Mouse (Mus musculus): ENCODE measurements around the gene Syna. TPM values are rescaled to one million over a fixed set of nuclear protein-coding genes. Genes with fewer than 3 reads are reported as not detected.

Gene Syna
- polyA plus RNA-seq (2012; ENCODE audit: low replicate concordance): 0.11 TPM in 1 of 2 replicates, not detected in the other

DNA sequence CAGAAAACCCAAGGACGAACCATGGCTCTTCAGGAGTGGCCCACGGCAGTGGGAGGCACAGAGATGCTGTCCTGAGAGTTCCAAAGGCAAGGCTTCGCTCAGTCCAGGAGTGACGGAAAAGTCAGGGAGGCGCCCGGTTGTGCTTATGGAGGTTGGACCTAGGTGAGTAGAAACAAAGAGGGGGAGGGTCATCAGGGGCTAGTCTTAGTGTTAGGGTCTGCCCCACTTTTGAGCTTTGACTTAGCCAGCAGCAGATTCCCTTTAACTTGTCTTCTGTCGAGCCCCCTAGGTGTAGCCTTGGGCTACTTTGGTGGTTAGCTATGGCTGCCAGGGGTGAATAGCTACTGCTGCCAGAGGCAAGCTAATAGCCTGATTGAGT lies at the start of gene Syna:
TSS of gene Syna (minus strand) at position 101 of the 379 bp plus-strand sequence.

DNA sequence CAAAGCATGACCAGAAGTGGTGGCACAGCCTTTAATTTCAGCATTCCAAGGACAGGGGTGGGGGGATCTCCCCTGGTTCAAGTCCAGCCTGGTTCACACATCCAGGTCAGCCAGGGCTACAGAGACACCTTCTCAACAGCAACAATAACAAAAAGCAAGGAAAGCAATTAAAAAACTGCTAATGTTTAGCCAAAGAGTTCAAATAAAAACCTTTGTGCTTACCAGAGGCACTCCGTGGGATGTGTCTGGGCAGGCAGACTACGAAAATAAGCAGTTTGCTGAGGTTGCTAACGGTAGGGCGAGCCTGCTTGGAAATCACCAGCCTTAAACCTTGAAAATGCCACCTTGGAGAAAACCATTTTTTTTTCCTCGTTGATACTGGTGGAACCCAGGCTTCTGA lies 21.2 kb upstream of the Syna start, which contains the start of gene Rfc2:
TSS of gene Rfc2 (plus strand) at position 221 of the 400 bp plus-strand sequence.

DNA sequence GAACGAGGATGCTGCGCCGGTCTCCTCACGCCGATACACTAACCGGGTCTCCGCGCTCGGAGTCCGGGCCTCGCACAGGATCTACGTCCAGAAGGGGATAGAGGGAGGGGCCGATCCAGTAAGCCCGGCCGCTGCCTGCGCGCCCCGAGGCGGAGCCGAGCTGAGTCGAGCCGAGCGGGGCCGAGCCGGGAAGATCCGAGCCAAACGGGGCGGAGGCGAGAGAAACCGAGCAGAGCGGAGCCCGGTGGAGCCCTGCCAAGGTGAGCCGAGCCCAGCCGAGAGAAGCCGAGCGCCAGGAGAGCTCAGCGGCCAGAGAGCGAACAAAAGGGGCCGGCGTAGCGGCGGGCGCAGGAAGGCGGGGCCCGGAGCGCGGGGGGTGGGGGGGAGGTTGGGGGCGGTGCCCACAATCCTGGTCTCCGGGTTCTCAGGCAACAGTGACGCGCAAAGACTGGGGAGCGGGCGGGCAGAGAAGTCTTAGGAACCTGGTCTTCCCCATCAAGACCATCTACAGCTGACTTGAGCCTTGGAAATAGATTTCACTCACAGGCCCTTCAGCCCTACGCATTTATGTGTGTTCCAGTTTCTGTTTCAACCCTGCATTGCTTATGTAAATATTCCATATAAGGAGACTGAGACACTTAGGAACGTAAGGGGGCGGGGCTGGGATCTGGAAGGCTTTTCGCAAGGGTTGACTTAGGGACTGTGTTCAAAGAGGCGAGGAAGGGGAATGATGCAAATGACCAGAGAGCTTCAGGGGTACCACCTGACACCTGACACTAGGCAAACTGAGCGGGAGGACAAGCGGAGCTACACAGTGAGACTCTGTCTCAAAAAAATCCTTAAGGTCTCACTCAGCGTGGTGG lies 7.6 kb downstream of the Syna start, which contains the start of gene Clip2:
TSS of gene Clip2 (minus strand) at position 325 of the 863 bp plus-strand sequence.

Other genes with a start within 250 kb of the Syna start
- gene Gtf2i, start 245.4 kb downstream of the Syna start, polyA plus RNA-seq (2012; ENCODE audit: low replicate concordance): 200 and 424 TPM in 2 replicates
- 9.3 and 60.4 TPM in 2 replicates for gene Gtf2ird1, start 103.5 kb downstream of the Syna start, polyA plus RNA-seq (2012; ENCODE audit: low replicate concordance)
- gene Clip2, start 7.7 kb downstream of the Syna start, polyA plus RNA-seq (2012; ENCODE audit: low replicate concordance): 5.9 and 13.5 TPM in 2 replicates
- 24.2 and 24.9 TPM in 2 replicates for gene Rfc2, start 21.2 kb upstream of the Syna start, polyA plus RNA-seq (2012; ENCODE audit: low replicate concordance)
- gene Lat2, start 54.9 kb upstream of the Syna start, polyA plus RNA-seq (2012; ENCODE audit: low replicate concordance): 6.0 and 16.5 TPM in 2 replicates
- 218 and 252 TPM in 2 replicates for gene Eif4h, start 79.3 kb upstream of the Syna start, polyA plus RNA-seq (2012; ENCODE audit: low replicate concordance)
- 15.7 and 22.5 TPM in 2 replicates for gene Limk1, start 128.4 kb upstream of the Syna start, polyA plus RNA-seq (2012; ENCODE audit: low replicate concordance)
- 1.7 and 3.4 TPM in 2 replicates for gene Eln, start 187.2 kb upstream of the Syna start, polyA plus RNA-seq (2012; ENCODE audit: low replicate concordance)

Data from leukemia stem cell, adult 10-12 weeks (primary cell).